Mouse (Mus musculus) heart, postnatal 0 days (tissue): Measurements from ENCODE around the gene Otos.

ENCODE experiments used
- CTCF ChIP-seq: IDR thresholded peaks from 2 replicates; pipeline ENCODE4 v1.5.1; 2016; ENCODE audit warnings: antibody characterized with exemption, control low read depth, low read depth
- EP300 ChIP-seq: IDR thresholded peaks from 2 replicates; pipeline ENCODE4 v1.6.1; 2016; ENCODE audit warnings: antibody characterized with exemption, low read depth

GRCm38 (mm10) chr1:92633726-92634125 lies 14.9 kb downstream of the Otos start:
- no peak for TF ChIP-seq CTCF
- TF ChIP-seq EP300, result no peak
